Mouse (Mus musculus) neutrophil, adult 83 days (primary cell): Measurements from ENCODE around the gene Peg3. TPM values are rescaled to one million over a fixed set of nuclear protein-coding genes. Genes with fewer than 3 reads are reported as not detected.

ENCODE experiments used
- total RNA-seq, 2 experiments: library from RNA; stranded (reverse); gene quantifications; one replicate each; pipeline ENCODE4 v1.2.4; 2023

Peg3 gene
- total RNA-seq: under 1 TPM; 0.04 to 0.07 TPM

DNA sequence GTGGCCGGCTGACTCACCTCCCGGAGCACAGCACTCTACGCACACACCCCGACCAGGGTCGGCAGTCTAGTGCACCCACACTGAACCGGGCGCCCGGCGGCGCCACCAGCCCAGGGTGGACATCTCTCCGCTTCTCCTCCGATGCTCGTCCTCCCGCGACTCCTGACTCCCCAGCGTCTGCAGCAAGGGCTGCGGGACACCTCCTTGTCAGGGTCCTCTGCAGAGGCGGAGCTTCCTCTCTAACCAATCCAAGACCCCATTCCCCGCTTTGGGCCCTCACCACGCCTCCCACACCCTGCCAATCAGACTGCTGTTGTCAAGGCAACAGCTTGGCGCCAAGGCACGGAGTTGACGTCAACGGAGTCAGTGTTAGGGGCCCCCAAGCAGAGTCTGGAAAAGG lies at the start of gene Peg3, which contains the start of gene Usp29:
Gene Peg3 (minus strand): TSS at position 191 of the 400 bp plus-strand sequence.
Gene Usp29 (plus strand): TSS at position 338 of the 400 bp plus-strand sequence.

DNA sequence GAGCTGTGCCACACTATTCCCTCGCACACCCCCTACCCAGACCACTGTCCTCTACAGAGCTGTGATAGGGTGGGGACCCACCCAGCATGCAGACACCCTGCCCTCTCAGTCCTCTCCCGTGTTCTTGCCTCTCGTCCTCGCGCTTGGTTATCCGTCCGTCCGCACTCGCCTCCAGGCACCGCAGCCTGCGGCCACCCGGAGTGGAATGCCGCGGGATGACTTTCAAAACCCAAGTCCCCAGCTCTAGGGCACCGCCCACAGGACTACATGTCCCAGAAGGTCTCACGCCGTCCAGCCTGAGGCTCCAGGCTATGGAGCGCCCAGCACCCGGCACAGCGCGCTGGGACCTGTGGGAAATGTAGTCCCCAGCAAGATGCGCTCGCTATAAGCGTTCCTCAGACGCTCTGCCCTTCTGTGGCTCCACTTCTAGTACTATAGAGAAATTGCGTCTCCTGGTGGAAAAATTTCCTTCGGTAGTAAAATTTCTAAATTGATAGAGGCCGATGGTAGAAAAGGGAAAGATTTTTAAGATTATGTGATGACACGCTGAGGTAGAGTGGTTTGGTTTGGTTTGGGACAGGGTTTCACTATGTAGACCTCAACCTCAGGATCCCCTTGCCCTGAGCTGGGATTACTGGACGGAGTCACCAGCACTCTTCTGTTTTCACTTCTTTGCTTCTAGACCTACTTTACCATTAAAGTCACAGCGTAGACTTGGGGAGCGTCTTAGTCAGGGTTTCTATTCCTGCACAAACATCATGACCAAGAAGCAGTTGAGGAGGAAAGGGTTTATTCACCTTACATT lies 33.8 kb downstream of the Peg3 start, which contains the start of gene Zim1:
Gene Zim1 (minus strand): TSS at position 210 of the 805 bp plus-strand sequence.

Other genes starting within 250 kb of the Peg3 start
- not detected for gene Olfr5, start 243.5 kb downstream of the Peg3 start, total RNA-seq
- gene Olfr1347, start 230.7 kb downstream of the Peg3 start, total RNA-seq: not detected
- not detected for gene Olfr1348, start 221.7 kb downstream of the Peg3 start, total RNA-seq
- gene Olfr1349, start 207.5 kb downstream of the Peg3 start, total RNA-seq: not detected
- gene Olfr1350, start 165.6 kb downstream of the Peg3 start, total RNA-seq: not detected
- not detected for gene Zim1, start 34.0 kb downstream of the Peg3 start, total RNA-seq
- gene Usp29, start 147 bp upstream of the Peg3 start, total RNA-seq: not detected